Mouse (Mus musculus): ENCODE results near the gene Cnnm2. TPM values are rescaled to one million over a fixed set of nuclear protein-coding genes. Genes with fewer than 3 reads are reported as not detected.
A peak's percentile ranks its signal among the peaks of the same experiment; 100 is the strongest.

The Cnnm2 gene
- total RNA-seq, 1 experiment from 2014 or later, result 8.4 TPM

- ATAC-seq (replicated peaks in 1 of 2; ENCODE audit: insufficient read depth in 1 of 2, low FRiP score in 2 of 2, low TSS enrichment in 1 of 2, low read depth in 1 of 2, poor library complexity in 2 of 2, severe bottlenecking in 2 of 2), result peak; percentile 92 to 94
Observed at GRCm38 (mm10) chr19:46887811-46888527, 126.6 kb downstream of the Cnnm2 start.

GRCm38 (mm10) chr19:46889666-46890065 is 128.3 kb downstream of the Cnnm2 start:
- ATAC-seq (replicated peaks in 1 of 2; ENCODE audit: insufficient read depth in 1 of 2, low FRiP score in 2 of 2, low TSS enrichment in 1 of 2, low read depth in 1 of 2, poor library complexity in 2 of 2, severe bottlenecking in 2 of 2), result no peak

DNA sequence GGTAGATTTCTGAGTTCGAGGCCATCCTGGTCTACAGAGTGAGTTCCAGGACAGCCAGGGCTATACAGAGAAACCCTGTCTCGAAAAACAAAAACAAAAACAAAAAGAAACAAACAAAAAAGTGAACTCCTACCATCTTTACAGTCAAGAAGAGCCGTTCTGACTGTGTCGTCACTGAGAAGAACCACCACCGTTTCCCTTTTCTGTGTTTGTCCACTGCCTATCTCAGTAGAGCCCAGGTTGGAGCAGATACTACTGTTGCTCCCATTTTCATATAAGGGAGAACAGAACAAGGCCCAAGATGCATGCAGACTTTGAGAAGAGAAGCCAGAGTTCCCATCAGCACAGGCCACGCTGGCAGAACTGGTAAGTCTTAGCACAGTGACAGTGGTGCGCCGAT is 129.3 kb downstream of the Cnnm2 start:
- ATAC-seq (replicated peaks in 1 of 2; ENCODE audit: insufficient read depth in 1 of 2, low FRiP score in 2 of 2, low TSS enrichment in 1 of 2, low read depth in 1 of 2, poor library complexity in 2 of 2, severe bottlenecking in 2 of 2), result no peak

DNA sequence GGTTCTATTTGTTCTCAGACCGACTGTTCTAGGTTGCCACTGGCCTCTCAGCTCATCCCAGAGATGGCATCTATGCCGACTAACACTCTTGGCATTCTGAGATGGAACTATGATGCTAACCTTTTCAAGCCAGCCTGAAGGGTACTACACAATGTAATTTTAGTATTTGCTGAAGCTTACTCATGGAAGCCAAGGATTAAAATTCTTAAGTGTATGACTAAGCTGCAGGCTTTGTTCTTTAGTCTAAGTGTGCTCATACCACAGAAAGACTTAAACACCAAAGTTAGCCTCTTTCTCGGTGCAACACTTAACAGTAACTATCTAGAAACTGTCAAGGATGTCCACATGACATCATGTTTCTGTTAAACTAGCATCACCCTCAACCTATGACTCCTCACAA is 131.5 kb downstream of the Cnnm2 start:
- no peak for ATAC-seq (replicated peaks in 1 of 2; ENCODE audit: insufficient read depth in 1 of 2, low FRiP score in 2 of 2, low TSS enrichment in 1 of 2, low read depth in 1 of 2, poor library complexity in 2 of 2, severe bottlenecking in 2 of 2)

DNA sequence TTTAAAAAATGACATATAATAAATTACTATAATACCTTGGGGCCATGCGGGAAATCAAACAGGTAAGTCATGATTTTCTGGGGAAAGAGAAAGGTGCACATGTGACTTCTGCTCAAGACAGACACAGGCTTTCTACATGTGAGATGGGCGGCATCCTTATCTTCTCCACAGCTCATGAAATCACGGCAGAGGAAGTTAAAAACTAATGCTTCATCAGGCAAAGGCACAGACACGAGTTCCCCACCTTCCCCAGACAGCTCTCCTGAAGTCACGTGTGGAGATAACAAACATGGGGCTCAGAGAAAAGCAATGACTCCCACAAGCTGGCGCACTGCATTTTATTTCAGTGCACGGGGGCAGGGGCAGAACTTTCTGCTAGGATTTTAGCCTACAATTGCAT is 132.1 kb downstream of the Cnnm2 start:
- no peak for ATAC-seq (replicated peaks in 1 of 2; ENCODE audit: insufficient read depth in 1 of 2, low FRiP score in 2 of 2, low TSS enrichment in 1 of 2, low read depth in 1 of 2, poor library complexity in 2 of 2, severe bottlenecking in 2 of 2)

- no peak for ATAC-seq (replicated peaks in 1 of 2; ENCODE audit: insufficient read depth in 1 of 2, low FRiP score in 2 of 2, low TSS enrichment in 1 of 2, low read depth in 1 of 2, poor library complexity in 2 of 2, severe bottlenecking in 2 of 2)
Observed at GRCm38 (mm10) chr19:46897135-46897534, 135.7 kb downstream of the Cnnm2 start.

DNA sequence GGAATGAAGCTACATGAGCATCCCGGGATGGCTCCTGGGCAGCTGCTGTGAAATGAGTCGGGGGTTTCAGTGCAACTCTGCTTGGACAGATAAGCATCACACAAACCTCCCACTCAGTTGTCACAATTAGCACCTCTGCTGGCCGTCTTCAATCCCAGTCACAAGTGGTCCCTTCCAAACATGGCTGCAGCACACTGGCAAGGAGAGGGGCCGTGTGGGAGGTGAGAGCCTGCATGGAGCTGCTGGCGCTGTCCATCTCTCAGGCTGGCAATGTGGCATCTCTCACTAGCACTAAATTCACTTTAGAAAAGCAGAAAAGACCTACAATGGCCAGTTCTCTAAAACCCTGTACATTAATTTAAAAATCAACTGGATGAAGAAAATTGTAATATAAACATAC is 136.8 kb downstream of the Cnnm2 start:
- no peak for ATAC-seq (replicated peaks in 1 of 2; ENCODE audit: insufficient read depth in 1 of 2, low FRiP score in 2 of 2, low TSS enrichment in 1 of 2, low read depth in 1 of 2, poor library complexity in 2 of 2, severe bottlenecking in 2 of 2)

DNA sequence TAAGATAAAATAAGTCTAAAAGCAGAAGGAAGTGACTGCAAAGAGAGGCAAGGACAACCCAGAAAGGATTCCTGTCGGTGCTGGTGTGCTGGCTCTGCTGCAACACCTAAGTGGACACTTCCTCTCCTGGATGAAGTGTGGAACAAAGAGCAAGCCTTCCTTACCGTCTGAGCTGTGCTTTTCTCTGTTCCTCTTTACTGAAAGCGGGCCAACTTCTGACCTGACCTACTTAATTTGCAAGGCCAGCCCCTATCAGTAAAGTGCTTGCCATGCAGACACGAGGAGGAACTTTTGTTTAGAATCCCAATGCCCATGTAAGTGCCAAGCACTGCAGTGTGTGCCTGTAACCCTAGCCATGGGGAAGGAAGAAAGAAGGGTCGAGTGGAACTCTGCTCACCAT is 137.9 kb downstream of the Cnnm2 start:
- peak; percentile 78 to 95 for ATAC-seq (replicated peaks in 1 of 2; ENCODE audit: insufficient read depth in 1 of 2, low FRiP score in 2 of 2, low TSS enrichment in 1 of 2, low read depth in 1 of 2, poor library complexity in 2 of 2, severe bottlenecking in 2 of 2)

- ATAC-seq (replicated peaks in 1 of 2; ENCODE audit: insufficient read depth in 1 of 2, low FRiP score in 2 of 2, low TSS enrichment in 1 of 2, low read depth in 1 of 2, poor library complexity in 2 of 2, severe bottlenecking in 2 of 2), result no peak
Observed at GRCm38 (mm10) chr19:46899871-46900270, 138.5 kb downstream of the Cnnm2 start.

GRCm38 (mm10) chr19:46900786-46901185 is 139.4 kb downstream of the Cnnm2 start:
- no peak for ATAC-seq (replicated peaks in 1 of 2; ENCODE audit: insufficient read depth in 1 of 2, low FRiP score in 2 of 2, low TSS enrichment in 1 of 2, low read depth in 1 of 2, poor library complexity in 2 of 2, severe bottlenecking in 2 of 2)

- ATAC-seq (replicated peaks in 1 of 2; ENCODE audit: insufficient read depth in 1 of 2, low FRiP score in 2 of 2, low TSS enrichment in 1 of 2, low read depth in 1 of 2, poor library complexity in 2 of 2, severe bottlenecking in 2 of 2), result peak in 1 of 2 experiments; percentile 37; a peak in 1 of 4 replicates
Observed at GRCm38 (mm10) chr19:46901323-46901722, 139.9 kb downstream of the Cnnm2 start.

DNA sequence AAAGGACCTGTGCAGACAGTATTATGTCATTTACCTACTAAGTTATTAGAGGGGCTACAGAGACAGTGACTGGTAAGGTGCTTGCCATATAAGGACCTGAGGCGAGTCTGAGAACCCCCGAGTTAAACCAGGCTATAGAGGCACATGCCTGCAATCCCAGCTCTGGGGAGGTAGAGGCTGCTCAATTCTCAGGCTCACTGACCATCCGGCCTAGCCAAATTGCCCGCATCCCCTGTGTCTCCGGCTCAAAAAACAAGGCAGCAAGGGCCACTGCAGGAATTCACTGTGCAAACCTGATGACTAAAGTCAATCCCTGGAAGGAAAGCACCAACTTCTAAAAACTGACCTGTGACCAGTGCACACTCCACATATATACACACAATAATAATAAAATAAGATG is 142.0 kb downstream of the Cnnm2 start:
- ATAC-seq (replicated peaks in 1 of 2; ENCODE audit: insufficient read depth in 1 of 2, low FRiP score in 2 of 2, low TSS enrichment in 1 of 2, low read depth in 1 of 2, poor library complexity in 2 of 2, severe bottlenecking in 2 of 2), result no peak

DNA sequence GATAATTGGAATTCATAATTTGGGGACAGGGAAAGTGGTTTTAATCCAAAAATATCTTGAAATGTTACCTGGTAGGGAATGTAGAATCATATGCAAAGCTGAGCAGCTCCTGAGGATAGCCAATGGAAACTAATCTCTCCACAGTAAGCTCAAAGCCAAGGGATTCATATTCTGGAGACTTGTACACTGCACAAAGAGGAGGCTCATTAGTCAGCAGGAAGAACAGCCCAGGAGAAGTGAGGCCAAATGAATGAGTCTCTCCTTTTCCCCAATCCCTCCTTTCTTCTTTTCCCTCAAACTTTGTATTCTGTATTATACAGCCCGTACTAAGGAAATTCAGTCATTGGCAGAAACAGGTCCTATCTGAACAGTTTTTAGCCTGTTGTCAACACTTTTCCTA is 143.5 kb downstream of the Cnnm2 start:
- no peak for ATAC-seq (replicated peaks in 1 of 2; ENCODE audit: insufficient read depth in 1 of 2, low FRiP score in 2 of 2, low TSS enrichment in 1 of 2, low read depth in 1 of 2, poor library complexity in 2 of 2, severe bottlenecking in 2 of 2)

DNA sequence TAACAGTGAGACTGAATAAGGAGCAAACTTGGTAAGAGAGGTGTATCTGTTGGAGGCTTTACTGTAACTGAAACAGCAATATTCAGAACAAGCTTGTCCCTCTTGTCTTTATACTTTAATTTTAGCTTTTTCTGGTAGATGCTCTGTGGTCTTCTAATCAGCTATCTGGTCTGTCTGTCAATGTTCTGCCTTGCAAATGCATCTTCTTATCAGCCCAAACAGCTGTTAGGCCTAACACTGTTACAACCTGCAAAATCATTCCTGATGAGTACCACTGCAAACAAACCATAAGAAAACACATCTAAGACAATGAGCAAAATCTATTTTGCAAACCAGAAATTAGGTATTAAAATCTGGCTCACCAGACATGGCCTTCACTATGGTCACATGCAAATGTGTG is 144.0 kb downstream of the Cnnm2 start:
- no peak for ATAC-seq (replicated peaks in 1 of 2; ENCODE audit: insufficient read depth in 1 of 2, low FRiP score in 2 of 2, low TSS enrichment in 1 of 2, low read depth in 1 of 2, poor library complexity in 2 of 2, severe bottlenecking in 2 of 2)

GRCm38 (mm10) chr19:46905971-46906370 is 144.6 kb downstream of the Cnnm2 start:
- no peak for ATAC-seq (replicated peaks in 1 of 2; ENCODE audit: insufficient read depth in 1 of 2, low FRiP score in 2 of 2, low TSS enrichment in 1 of 2, low read depth in 1 of 2, poor library complexity in 2 of 2, severe bottlenecking in 2 of 2)

GRCm38 (mm10) chr19:46908207-46908606 is 146.8 kb downstream of the Cnnm2 start:
- ATAC-seq (replicated peaks in 1 of 2; ENCODE audit: insufficient read depth in 1 of 2, low FRiP score in 2 of 2, low TSS enrichment in 1 of 2, low read depth in 1 of 2, poor library complexity in 2 of 2, severe bottlenecking in 2 of 2), result no peak

- ATAC-seq (replicated peaks in 1 of 2; ENCODE audit: insufficient read depth in 1 of 2, low FRiP score in 2 of 2, low TSS enrichment in 1 of 2, low read depth in 1 of 2, poor library complexity in 2 of 2, severe bottlenecking in 2 of 2), result no peak
Observed at GRCm38 (mm10) chr19:46908977-46909376, 147.6 kb downstream of the Cnnm2 start.

GRCm38 (mm10) chr19:46911492-46911891 is 150.1 kb downstream of the Cnnm2 start:
- ATAC-seq (replicated peaks in 1 of 2; ENCODE audit: insufficient read depth in 1 of 2, low FRiP score in 2 of 2, low TSS enrichment in 1 of 2, low read depth in 1 of 2, poor library complexity in 2 of 2, severe bottlenecking in 2 of 2), result no peak

DNA sequence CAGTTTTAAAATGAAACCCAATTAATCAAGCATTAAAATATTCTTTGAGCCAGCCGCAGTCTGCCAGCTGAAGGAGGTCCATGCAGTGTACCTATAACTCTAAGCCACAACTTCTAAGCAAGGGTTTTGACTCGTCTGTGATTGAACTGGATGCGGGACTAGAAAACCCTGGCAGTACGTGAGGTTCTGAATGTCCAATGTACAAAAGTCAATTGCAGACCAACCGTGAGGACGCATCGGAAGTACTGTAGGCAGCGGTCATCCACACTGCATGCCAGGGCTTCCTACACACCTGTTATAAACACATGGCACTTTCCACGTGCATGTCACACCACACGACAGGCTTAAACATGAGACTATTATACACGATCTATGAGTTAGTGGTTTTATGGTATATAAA is 152.2 kb downstream of the Cnnm2 start:
- ATAC-seq (replicated peaks in 1 of 2; ENCODE audit: insufficient read depth in 1 of 2, low FRiP score in 2 of 2, low TSS enrichment in 1 of 2, low read depth in 1 of 2, poor library complexity in 2 of 2, severe bottlenecking in 2 of 2), result no peak

Data from hematopoietic stem cell, adult 5-6 weeks (primary cell).